Mouse (Mus musculus): ENCODE measurements around the gene Pdk1.

- TF ChIP-seq CTCF (IDR thresholded peaks at IDR 0.05) (peak; percentile 26; the same call in 1 of the 2 replicates), EP300 (IDR thresholded peaks at IDR 0.05; ENCODE audit: insufficient read depth, low read depth, low read length) (no peak)
Observed at GRCm38 (mm10) chr2:71878441-71878840, 5.4 kb downstream of the Pdk1 start.

Measured in heart, adult 2 months (tissue).